Mouse (Mus musculus): Measurements from ENCODE around the gene Kif26b.

Gene Kif26b

GRCm38 (mm10) chr1:178528431-178529351 lies at the start of gene Kif26b:
Kif26b (plus strand) TSS chr1:178529125.
- DNase-seq (ENCODE audit: low read depth, low spot score): peak; percentile 16
- no peaks in the 10 kb centered on the region; the same call in 1 of the 2 replicates for H3K27me3 ChIP-seq (ENCODE audit: control insufficient read depth, insufficient read depth, low read length, poor library complexity, severe bottlenecking)
- no peaks in the 10 kb centered on the region for H3K36me3 ChIP-seq (ENCODE audit: control insufficient read depth, insufficient read depth, low read length, poor library complexity, severe bottlenecking)

DNA sequence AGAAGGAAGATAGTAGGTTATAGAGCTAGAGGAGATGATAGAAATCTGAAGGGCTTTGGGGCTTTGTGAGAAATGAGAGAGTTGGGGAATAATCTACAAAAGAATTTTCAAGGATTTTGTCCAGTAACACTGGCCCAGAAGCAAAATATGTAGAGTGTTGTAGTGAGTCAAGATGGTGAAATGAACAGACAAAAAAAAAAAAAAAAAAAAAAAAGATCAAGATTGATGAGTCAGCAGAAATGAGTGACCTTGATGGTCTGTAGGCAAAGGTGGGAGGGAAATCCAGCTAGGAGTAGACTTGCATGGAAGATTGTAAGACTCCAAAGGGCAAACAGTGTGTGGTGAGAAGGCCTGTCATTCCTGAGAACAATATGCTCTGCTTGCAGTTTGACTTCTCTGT lies 45.1 kb upstream of the Kif26b start:
- Histone ChIP-seq H3K27me3 (ENCODE audit: control insufficient read depth, insufficient read depth, low read length, poor library complexity, severe bottlenecking) (no peaks in the 10 kb centered on the region), H3K36me3 (ENCODE audit: control insufficient read depth, insufficient read depth, low read length, poor library complexity, severe bottlenecking) (no peaks in the 10 kb centered on the region)
- no peak for DNase-seq (ENCODE audit: low read depth, low spot score)

GRCm38 (mm10) chr1:178485138-178485867 lies 43.6 kb upstream of the Kif26b start:
- Histone ChIP-seq H3K36me3 (ENCODE audit: control insufficient read depth, insufficient read depth, low read length, poor library complexity, severe bottlenecking) (no peaks in the 10 kb centered on the region), H3K27me3 (ENCODE audit: control insufficient read depth, insufficient read depth, low read length, poor library complexity, severe bottlenecking) (no peaks in the 10 kb centered on the region)
- DNase-seq (ENCODE audit: low read depth, low spot score): no peak

- Histone ChIP-seq H3K36me3 (ENCODE audit: control insufficient read depth, insufficient read depth, low read length, poor library complexity, severe bottlenecking) (no peaks in the 10 kb centered on the region), H3K27me3 (ENCODE audit: control insufficient read depth, insufficient read depth, low read length, poor library complexity, severe bottlenecking) (no peaks in the 10 kb centered on the region)
- DNase-seq (ENCODE audit: low read depth, low spot score): no peak
Measured at GRCm38 (mm10) chr1:178485868-178486220, 43.1 kb upstream of the Kif26b start.

- no peak for DNase-seq (ENCODE audit: low read depth, low spot score)
- H3K27me3 ChIP-seq (ENCODE audit: control insufficient read depth, insufficient read depth, low read length, poor library complexity, severe bottlenecking): no peaks in the 10 kb centered on the region
- H3K36me3 ChIP-seq (ENCODE audit: control insufficient read depth, insufficient read depth, low read length, poor library complexity, severe bottlenecking): no peaks in the 10 kb centered on the region
Measured at GRCm38 (mm10) chr1:178486828-178487227, 42.1 kb upstream of the Kif26b start.

GRCm38 (mm10) chr1:178489127-178489526 lies 39.8 kb upstream of the Kif26b start:
- no peaks in the 10 kb centered on the region for H3K27me3 ChIP-seq (ENCODE audit: control insufficient read depth, insufficient read depth, low read length, poor library complexity, severe bottlenecking)
- peak; percentile 3 for DNase-seq (ENCODE audit: low read depth, low spot score)
- no peaks in the 10 kb centered on the region for H3K36me3 ChIP-seq (ENCODE audit: control insufficient read depth, insufficient read depth, low read length, poor library complexity, severe bottlenecking)

GRCm38 (mm10) chr1:178491733-178492132 lies 37.2 kb upstream of the Kif26b start:
- no peak for DNase-seq (ENCODE audit: low read depth, low spot score)
- no peaks in the 10 kb centered on the region for H3K36me3 ChIP-seq (ENCODE audit: control insufficient read depth, insufficient read depth, low read length, poor library complexity, severe bottlenecking)
- H3K27me3 ChIP-seq (ENCODE audit: control insufficient read depth, insufficient read depth, low read length, poor library complexity, severe bottlenecking): no peaks in the 10 kb centered on the region

- H3K27me3 ChIP-seq (ENCODE audit: control insufficient read depth, insufficient read depth, low read length, poor library complexity, severe bottlenecking): no peaks in the 10 kb centered on the region
- DNase-seq (ENCODE audit: low read depth, low spot score): no peak
- no peaks in the 10 kb centered on the region for H3K36me3 ChIP-seq (ENCODE audit: control insufficient read depth, insufficient read depth, low read length, poor library complexity, severe bottlenecking)
Measured at GRCm38 (mm10) chr1:178492493-178492892, 36.4 kb upstream of the Kif26b start.

DNA sequence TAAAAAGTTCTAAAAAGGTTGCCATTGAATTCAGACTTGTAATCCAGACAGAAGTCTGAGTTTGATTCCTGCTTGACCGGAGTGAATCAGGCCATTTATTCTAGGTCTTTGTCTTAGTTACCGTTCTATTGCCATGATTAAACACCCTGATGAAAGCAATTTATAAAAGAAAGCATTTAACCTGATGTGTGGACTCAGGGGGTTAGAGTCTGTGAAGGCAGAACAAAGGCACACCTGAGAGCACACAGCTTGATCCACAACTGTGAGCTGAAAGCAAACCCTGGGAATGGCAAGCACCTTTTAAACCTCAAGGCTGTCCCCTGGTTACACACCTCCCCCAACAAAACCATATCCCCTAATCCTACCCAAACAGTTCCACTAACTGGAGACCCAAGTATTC lies 32.7 kb upstream of the Kif26b start:
- no peak for DNase-seq (ENCODE audit: low read depth, low spot score)
- H3K27me3 ChIP-seq (ENCODE audit: control insufficient read depth, insufficient read depth, low read length, poor library complexity, severe bottlenecking): no peaks in the 10 kb centered on the region
- no peaks in the 10 kb centered on the region for H3K36me3 ChIP-seq (ENCODE audit: control insufficient read depth, insufficient read depth, low read length, poor library complexity, severe bottlenecking)

GRCm38 (mm10) chr1:178496841-178497240 lies 32.1 kb upstream of the Kif26b start:
- peak; percentile 56 for DNase-seq (ENCODE audit: low read depth, low spot score)
- no peaks in the 10 kb centered on the region for H3K36me3 ChIP-seq (ENCODE audit: control insufficient read depth, insufficient read depth, low read length, poor library complexity, severe bottlenecking)
- no peaks in the 10 kb centered on the region for H3K27me3 ChIP-seq (ENCODE audit: control insufficient read depth, insufficient read depth, low read length, poor library complexity, severe bottlenecking)

- Histone ChIP-seq H3K27me3 (ENCODE audit: control insufficient read depth, insufficient read depth, low read length, poor library complexity, severe bottlenecking) (no peaks in the 10 kb centered on the region), H3K36me3 (ENCODE audit: control insufficient read depth, insufficient read depth, low read length, poor library complexity, severe bottlenecking) (no peaks in the 10 kb centered on the region)
- DNase-seq (ENCODE audit: low read depth, low spot score): no peak
Measured at GRCm38 (mm10) chr1:178506938-178507337, 22.0 kb upstream of the Kif26b start.

- H3K36me3 ChIP-seq (ENCODE audit: control insufficient read depth, insufficient read depth, low read length, poor library complexity, severe bottlenecking): no peaks in the 10 kb centered on the region
- no peaks in the 10 kb centered on the region for H3K27me3 ChIP-seq (ENCODE audit: control insufficient read depth, insufficient read depth, low read length, poor library complexity, severe bottlenecking)
- DNase-seq (ENCODE audit: low read depth, low spot score): no peak
Measured at GRCm38 (mm10) chr1:178512323-178513031, 16.4 kb upstream of the Kif26b start.

DNA sequence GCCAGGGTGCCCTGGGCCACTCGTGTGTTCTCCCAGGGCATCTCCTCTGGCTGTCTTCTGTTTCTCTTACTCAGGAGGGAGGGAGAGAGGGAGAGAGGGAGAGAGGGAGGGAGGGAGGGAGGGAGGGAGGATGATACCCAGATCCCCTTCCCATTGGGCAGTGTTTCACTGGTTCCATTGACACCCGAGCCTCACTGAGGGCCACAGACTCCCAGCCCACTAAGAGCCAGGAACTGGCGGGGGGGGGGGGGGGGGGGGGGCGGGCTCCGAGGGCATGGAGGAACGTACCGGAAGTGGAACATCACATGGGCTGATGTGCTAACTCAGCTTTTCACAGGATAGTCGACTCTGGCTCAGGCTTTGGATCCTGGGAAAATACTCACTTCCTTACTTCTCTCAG lies 15.0 kb upstream of the Kif26b start:
- no peak for DNase-seq (ENCODE audit: low read depth, low spot score)
- no peaks in the 10 kb centered on the region for H3K27me3 ChIP-seq (ENCODE audit: control insufficient read depth, insufficient read depth, low read length, poor library complexity, severe bottlenecking)
- H3K36me3 ChIP-seq (ENCODE audit: control insufficient read depth, insufficient read depth, low read length, poor library complexity, severe bottlenecking): no peaks in the 10 kb centered on the region

DNA sequence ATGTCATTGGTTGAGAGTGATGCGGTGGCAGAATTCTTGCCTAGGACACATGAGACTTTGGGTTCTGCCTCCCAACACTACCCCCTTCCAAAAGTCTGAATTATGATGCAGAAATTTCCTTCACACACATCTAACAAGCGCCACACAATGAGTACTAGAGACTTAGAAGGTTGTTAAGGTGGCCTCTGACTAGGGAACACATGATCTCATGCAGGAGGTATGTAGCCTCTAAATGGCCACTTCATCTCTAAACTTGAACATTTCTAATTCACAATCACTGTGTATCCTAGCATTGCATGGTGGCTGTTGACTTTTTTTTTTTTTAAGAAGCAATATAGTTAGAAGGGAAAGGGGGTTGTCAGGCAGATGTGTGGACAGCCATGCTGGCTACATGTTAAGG lies 13.1 kb upstream of the Kif26b start:
- no peaks in the 10 kb centered on the region for H3K27me3 ChIP-seq (ENCODE audit: control insufficient read depth, insufficient read depth, low read length, poor library complexity, severe bottlenecking)
- no peaks in the 10 kb centered on the region for H3K36me3 ChIP-seq (ENCODE audit: control insufficient read depth, insufficient read depth, low read length, poor library complexity, severe bottlenecking)
- no peak for DNase-seq (ENCODE audit: low read depth, low spot score)

- DNase-seq (ENCODE audit: low read depth, low spot score): no peak
- no peaks in the 10 kb centered on the region; the same call in 1 of the 2 replicates for H3K27me3 ChIP-seq (ENCODE audit: control insufficient read depth, insufficient read depth, low read length, poor library complexity, severe bottlenecking)
- H3K36me3 ChIP-seq (ENCODE audit: control insufficient read depth, insufficient read depth, low read length, poor library complexity, severe bottlenecking): no peaks in the 10 kb centered on the region
Measured at GRCm38 (mm10) chr1:178522389-178522788, 6.5 kb upstream of the Kif26b start.

Data from splenic B cell, adult 2 months (primary cell).